Mouse (Mus musculus): ENCODE measurements around the gene Klk12. TPM values are rescaled to one million over a fixed set of nuclear protein-coding genes. Genes with fewer than 3 reads are reported as not detected.
A peak's percentile ranks its signal among the peaks of the same experiment; 100 is the strongest.

Klk12 gene
- polyA plus RNA-seq, 1 experiment = not detected

GRCm38 (mm10) chr7:43797333-43797769 lies 28.7 kb downstream of the Klk12 start, which contains the start of gene Klk8:
Klk8 (plus strand) TSS chr7:43797577.
- DNase-seq (ENCODE audit: low read depth) = peak; percentile 15

GRCm38 (mm10) chr7:43797844-43798462 lies 29.3 kb downstream of the Klk12 start:
- DNase-seq (ENCODE audit: low read depth) = peak; percentile 3
- TF ChIP-seq POLR2A (IDR thresholded peaks at IDR 0.05; ENCODE audit: borderline replicate concordance, extremely low read depth, insufficient read depth, insufficient read length, poor library complexity, severe bottlenecking) (no peak), CTCF (IDR thresholded peaks at IDR 0.05; ENCODE audit: borderline replicate concordance, extremely low read depth, insufficient read depth, insufficient read length) (no peak)

More at GRCm38 (mm10) chr7:43797333-43797769, 28.7 kb downstream of the Klk12 start, which contains the start of gene Klk8:
- TF ChIP-seq CTCF (IDR thresholded peaks at IDR 0.05; ENCODE audit: borderline replicate concordance, extremely low read depth, insufficient read depth, insufficient read length) (no peak), POLR2A (IDR thresholded peaks at IDR 0.05; ENCODE audit: borderline replicate concordance, extremely low read depth, insufficient read depth, insufficient read length, poor library complexity, severe bottlenecking) (no peak)

GRCm38 (mm10) chr7:43799876-43800275 lies 31.2 kb downstream of the Klk12 start:
- no peak for TF ChIP-seq POLR2A (IDR thresholded peaks at IDR 0.05; ENCODE audit: borderline replicate concordance, extremely low read depth, insufficient read depth, insufficient read length, poor library complexity, severe bottlenecking)
- TF ChIP-seq CTCF (IDR thresholded peaks at IDR 0.05; ENCODE audit: borderline replicate concordance, extremely low read depth, insufficient read depth, insufficient read length) = no peak
- DNase-seq (ENCODE audit: low read depth) = no peak

- TF ChIP-seq POLR2A (IDR thresholded peaks at IDR 0.05; ENCODE audit: borderline replicate concordance, extremely low read depth, insufficient read depth, insufficient read length, poor library complexity, severe bottlenecking) = no peak
- no peak for TF ChIP-seq CTCF (IDR thresholded peaks at IDR 0.05; ENCODE audit: borderline replicate concordance, extremely low read depth, insufficient read depth, insufficient read length)
- DNase-seq (ENCODE audit: low read depth) = no peak
These were observed 42.3 kb downstream of the Klk12 start, which contains the start of gene Klk7 for GRCm38 (mm10) chr7:43810994-43811393. Klk7 (plus strand) TSS chr7:43811294.

- DNase-seq (ENCODE audit: low read depth) = no peak
- TF ChIP-seq CTCF (IDR thresholded peaks at IDR 0.05; ENCODE audit: borderline replicate concordance, extremely low read depth, insufficient read depth, insufficient read length) = no peak
- TF ChIP-seq POLR2A (IDR thresholded peaks at IDR 0.05; ENCODE audit: borderline replicate concordance, extremely low read depth, insufficient read depth, insufficient read length, poor library complexity, severe bottlenecking) = no peak
These were observed 46.5 kb downstream of the Klk12 start for GRCm38 (mm10) chr7:43815211-43815610.

GRCm38 (mm10) chr7:43816746-43817145 lies 48.0 kb downstream of the Klk12 start:
- DNase-seq (ENCODE audit: low read depth) = no peak
- TF ChIP-seq CTCF (IDR thresholded peaks at IDR 0.05; ENCODE audit: borderline replicate concordance, extremely low read depth, insufficient read depth, insufficient read length) (no peak), POLR2A (IDR thresholded peaks at IDR 0.05; ENCODE audit: borderline replicate concordance, extremely low read depth, insufficient read depth, insufficient read length, poor library complexity, severe bottlenecking) (no peak)

GRCm38 (mm10) chr7:43821581-43821980 lies 52.9 kb downstream of the Klk12 start:
- no peak for TF ChIP-seq CTCF (IDR thresholded peaks at IDR 0.05; ENCODE audit: borderline replicate concordance, extremely low read depth, insufficient read depth, insufficient read length)
- TF ChIP-seq POLR2A (IDR thresholded peaks at IDR 0.05; ENCODE audit: borderline replicate concordance, extremely low read depth, insufficient read depth, insufficient read length, poor library complexity, severe bottlenecking) = no peak
- DNase-seq (ENCODE audit: low read depth) = no peak

Other genes starting within 250 kb of the Klk12 start
- gene Cd33, start 224.5 kb upstream of the Klk12 start, polyA plus RNA-seq (2012; rRNA removed) = 1.5 and 1.7 TPM in 2 replicates
- gene Zfp658, start 206.6 kb upstream of the Klk12 start, polyA plus RNA-seq (2012; rRNA removed) = 10.8 and 11.8 TPM in 2 replicates
- gene Zfp719, start 189.3 kb upstream of the Klk12 start, polyA plus RNA-seq (2012; rRNA removed) = 7.6 and 9.2 TPM in 2 replicates
- 0.47 and 0.57 TPM in 2 replicates for gene Zfp819, start 161.7 kb upstream of the Klk12 start, polyA plus RNA-seq (2012; rRNA removed)
- 0.05 TPM in 1 of 2 replicates, not detected in the other for gene Ceacam18, start 134.2 kb upstream of the Klk12 start, polyA plus RNA-seq (2012; rRNA removed)
- 0.19 and 0.27 TPM in 2 replicates for gene Siglece, start 108.7 kb upstream of the Klk12 start, polyA plus RNA-seq (2012; rRNA removed)
- 25.4 and 27.8 TPM in 2 replicates for gene Ctu1, start 96.9 kb upstream of the Klk12 start, polyA plus RNA-seq (2012; rRNA removed)
- gene Klk14, start 78.5 kb upstream of the Klk12 start, polyA plus RNA-seq (2012; rRNA removed) = 0.11 and 0.16 TPM in 2 replicates
- 0.04 and 0.14 TPM in 2 replicates for gene Klk13, start 56.3 kb upstream of the Klk12 start, polyA plus RNA-seq (2012; rRNA removed)
- 0.35 TPM in 1 of 2 replicates, not detected in the other for gene Klk11, start 5.7 kb downstream of the Klk12 start, polyA plus RNA-seq (2012; rRNA removed)
- 0.21 and 0.49 TPM in 2 replicates for gene Klk10, start 12.1 kb downstream of the Klk12 start, polyA plus RNA-seq (2012; rRNA removed)
- gene Klk9, start 23.0 kb downstream of the Klk12 start, polyA plus RNA-seq (2012; rRNA removed) = not detected in 2 replicates
- gene Klk8, start 28.7 kb downstream of the Klk12 start, polyA plus RNA-seq (2012; rRNA removed) = 3.2 and 4.8 TPM in 2 replicates
- 0.05 and 0.08 TPM in 2 replicates for gene Klk7, start 42.4 kb downstream of the Klk12 start, polyA plus RNA-seq (2012; rRNA removed)
- gene Klk6, start 55.6 kb downstream of the Klk12 start, polyA plus RNA-seq (2012; rRNA removed) = not detected in 2 replicates
- not detected in 2 replicates for gene Klk5, start 73.1 kb downstream of the Klk12 start, polyA plus RNA-seq (2012; rRNA removed)
- gene Klk4, start 112.3 kb downstream of the Klk12 start, polyA plus RNA-seq (2012; rRNA removed) = 0.39 and 0.93 TPM in 2 replicates
- not detected in 2 replicates for gene Klk15, start 164.8 kb downstream of the Klk12 start, polyA plus RNA-seq (2012; rRNA removed)
- gene Klk1b8, start 181.8 kb downstream of the Klk12 start, polyA plus RNA-seq (2012; rRNA removed) = not detected in 2 replicates
- gene Klk1b1, start 197.9 kb downstream of the Klk12 start, polyA plus RNA-seq (2012; rRNA removed) = not detected in 2 replicates
- not detected in 2 replicates for gene Klk1b9, start 207.2 kb downstream of the Klk12 start, polyA plus RNA-seq (2012; rRNA removed)
- not detected in 2 replicates for gene Klk1b11, start 227.0 kb downstream of the Klk12 start, polyA plus RNA-seq (2012; rRNA removed)
- not detected in 2 replicates for gene Klk1b26, start 243.3 kb downstream of the Klk12 start, polyA plus RNA-seq (2012; rRNA removed)

Data from brain, embryonic 14.5 days (tissue).